ENCODE assay signal across 8 mouse cellular contexts in genomic region chr6:17750041-17750660, GRCm38 (mm10). TPM values are rescaled to one million over a fixed set of nuclear protein-coding genes. Genes with fewer than 3 reads are reported as not detected.
A peak's percentile ranks its signal among the peaks of the same experiment; 100 is the strongest.
DNase-seq lines count a peak whose midpoint lies in the region; ATAC-seq and TF ChIP-seq lines count a peak whose summit lies in the region.

No protein-coding gene starts in this region.

- H3K9me3 ChIP-seq in forebrain, embryonic 14.5 days (replicated peaks; ENCODE audit: control insufficient read depth, low read length) = no peaks in the 10 kb centered on the region
- no peaks in the 10 kb centered on the region for H3K9me3 ChIP-seq in liver, embryonic 15.5 days (replicated peaks)
- no peaks in the 10 kb centered on the region for H3K9me3 ChIP-seq in kidney, embryonic 16.5 days (ENCODE audit: low read length)

- peaks cover 4% of the 10 kb centered on the region for H3K79me2 ChIP-seq in heart, adult 2 months (replicated peaks; ENCODE audit: control insufficient read depth, insufficient read depth, low read length)

- peak overlapping the region; percentile 15; the same call in 1 of the 2 replicates for H3K9ac ChIP-seq in heart, adult 2 months (ENCODE audit: low read depth, low read length)
- peak overlapping the region; percentile 77 for H3K9ac ChIP-seq in forebrain, embryonic 14.5 days (ENCODE audit: low read length)
- H3K9ac ChIP-seq in liver, embryonic 15.5 days = no peak overlapping the region
- no peak overlapping the region for H3K9ac ChIP-seq in kidney, embryonic 16.5 days (replicated peaks; ENCODE audit: low read length)

- TF ChIP-seq CTCF in heart, adult 2 months (IDR thresholded peaks at IDR 0.05) = no peak

- intact Hi-C loops in heart, adult 2 months (cut with DNase I) = loop anchor here (2.0 kb wide), 1 partner anchor 15 kb away; no protein-coding TSS in a partner anchor

- ATAC-seq in forebrain, embryonic 14.5 days = 0 out of 2 replicates have a peak, but pooled peaks have one; percentile 13
- no peak for ATAC-seq in liver, embryonic 15.5 days (ENCODE audit: insufficient read depth)
- ATAC-seq in kidney, embryonic 16.5 days (ENCODE audit: low FRiP score, low TSS enrichment) = no peak

- H3K4me2 ChIP-seq in forebrain, embryonic 14.5 days (ENCODE audit: low read length) = peak overlapping the region; percentile 73
- 0 out of 2 replicates have a peak overlapping the region, but pooled peaks have one; percentile 1 for H3K4me2 ChIP-seq in liver, embryonic 15.5 days
- no peak overlapping the region for H3K4me2 ChIP-seq in kidney, embryonic 16.5 days (replicated peaks; ENCODE audit: low read depth, low read length)

- H3K36me3 ChIP-seq in heart, adult 2 months (ENCODE audit: control insufficient read depth, insufficient read depth, low read length) = peaks cover 10% of the 10 kb centered on the region
- no peaks in the 10 kb centered on the region for H3K36me3 ChIP-seq in forebrain, embryonic 14.5 days (ENCODE audit: control insufficient read depth, insufficient read depth, low read length)
- H3K36me3 ChIP-seq in liver, embryonic 15.5 days (replicated peaks) = no peaks in the 10 kb centered on the region
- no peaks in the 10 kb centered on the region for H3K36me3 ChIP-seq in kidney, embryonic 16.5 days (ENCODE audit: insufficient read depth, low read length)

- no peak for TF ChIP-seq EP300 in heart, adult 2 months (IDR thresholded peaks at IDR 0.05; ENCODE audit: insufficient read depth, low read depth, low read length)

- peak overlapping the region; percentile 62 for H3K4me3 ChIP-seq in heart, adult 2 months
- H3K4me3 ChIP-seq in forebrain, embryonic 14.5 days (ENCODE audit: low read depth, low read length) = peak overlapping the region; percentile 46
- H3K4me3 ChIP-seq in liver, embryonic 15.5 days (replicated peaks) = no peak overlapping the region
- no peak overlapping the region for H3K4me3 ChIP-seq in kidney, embryonic 16.5 days (ENCODE audit: low read length)

- DNase-seq in heart, adult 2 months = no peak
- DNase-seq in heart, adult 11 months = no peak
- DNase-seq in Muller cell, postnatal 12 days (ENCODE audit: inconsistent ontology term) = peak; percentile 38
- peak; percentile 40 for DNase-seq in forebrain, embryonic 14.5 days (ENCODE audit: low spot score)
- no peak for DNase-seq in natural killer cell, adult 2 months (ENCODE audit: low spot score in 2 of 2)
- DNase-seq in B cell, adult 2 months = no peak

- 35% methylated on average over 9 of the region's 9 CpGs for WGBS in heart, adult 2 months
- 61% methylated on average over 9 of the region's 9 CpGs for WGBS in forebrain, embryonic 14.5 days
- 66% methylated on average over 9 of the region's 9 CpGs for WGBS in liver, embryonic 15.5 days (ENCODE audit: insufficient replicate concordance)
- WGBS in kidney, embryonic 16.5 days = 83% methylated on average over 9 of the region's 9 CpGs

- H3K27me3 ChIP-seq in heart, adult 2 months (ENCODE audit: control insufficient read depth, insufficient read depth, low read length) = no peaks in the 10 kb centered on the region
- no peaks in the 10 kb centered on the region for H3K27me3 ChIP-seq in forebrain, embryonic 14.5 days (replicated peaks; ENCODE audit: control insufficient read depth, insufficient read depth, low read length)
- H3K27me3 ChIP-seq in liver, embryonic 15.5 days = no peaks in the 10 kb centered on the region
- no peaks in the 10 kb centered on the region for H3K27me3 ChIP-seq in kidney, embryonic 16.5 days (ENCODE audit: insufficient read depth, low read length)

- no peak for TF ChIP-seq POLR2A in heart, adult 2 months (IDR thresholded peaks at IDR 0.05; ENCODE audit: insufficient read depth, low read depth, low read length)

- H3K27ac ChIP-seq in heart, adult 2 months = peak overlapping the region; percentile 24; the same call in 1 of the 2 replicates
- H3K27ac ChIP-seq in forebrain, embryonic 14.5 days (ENCODE audit: low read depth, low read length) = peak overlapping the region; percentile 93; the same call in 1 of the 2 replicates
- peak overlapping the region; percentile 71; the same call in 1 of the 2 replicates for H3K27ac ChIP-seq in liver, embryonic 15.5 days (replicated peaks)
- H3K27ac ChIP-seq in kidney, embryonic 16.5 days (ENCODE audit: low read length) = no peak overlapping the region

- peaks cover 9% of the 10 kb centered on the region for H3K4me1 ChIP-seq in heart, adult 2 months (ENCODE audit: control insufficient read depth, insufficient read depth, low read length)
- H3K4me1 ChIP-seq in forebrain, embryonic 14.5 days (ENCODE audit: control insufficient read depth, insufficient read depth, low read length) = peaks cover 14% of the 10 kb centered on the region
- peaks cover 38% of the 10 kb centered on the region for H3K4me1 ChIP-seq in liver, embryonic 15.5 days (replicated peaks)
- no peaks in the 10 kb centered on the region for H3K4me1 ChIP-seq in kidney, embryonic 16.5 days (ENCODE audit: insufficient read depth, low read length)

RNA-seq across cellular contexts. Expression of gene St7, which starts 57.4 kb away (rescaled TPM):
- 10 to 100 TPM; 16.9 to 19.5 TPM for total RNA-seq in heart, adult 2 months (2021)
- 12.0 and 18.3 TPM in 2 replicates for polyA plus RNA-seq in heart, adult 2 months (2012; rRNA removed)
- 55.2 and 60.3 TPM in 2 replicates for polyA plus RNA-seq in forebrain, embryonic 14.5 days (2014; fragmentation: Nextera tagmentation; extraction: Ambion mirVana)
- 9.7 and 10.7 TPM in 2 replicates for polyA plus RNA-seq in liver, embryonic 15.5 days (2015; fragmentation: Nextera tagmentation; extraction: Ambion mirVana)
- polyA plus RNA-seq in kidney, embryonic 16.5 days (2015; fragmentation: Nextera tagmentation; extraction: Ambion mirVana) = 19.8 and 20.6 TPM in 2 replicates

Comparison
In these comparisons a context has a peak if more than half of its experiments do, and no peak if none do; other contexts are left out.
1. DNase-seq: peak in Muller cell, postnatal 12 days (single experiment) and forebrain, embryonic 14.5 days (single experiment); none in heart, adult 2 months (0 of 2), heart, adult 11 months (single experiment), natural killer cell, adult 2 months (0 of 2) and B cell, adult 2 months (0 of 2).
2. H3K4me3 ChIP-seq: peak in heart, adult 2 months (single experiment) and forebrain, embryonic 14.5 days (single experiment); none in liver, embryonic 15.5 days (single experiment) and kidney, embryonic 16.5 days (single experiment).
3. H3K9ac ChIP-seq: peak in heart, adult 2 months (single experiment) and forebrain, embryonic 14.5 days (single experiment); none in liver, embryonic 15.5 days (single experiment) and kidney, embryonic 16.5 days (single experiment).